Mouse (Mus musculus) hindlimb bud, embryonic 11.5 days (tissue): ENCODE data around the gene Olfr811.

Experiments used
- DNase-seq: peaks from one replicate; pipeline ENCODE4 v3.0.0-alpha.2; 2012; ENCODE audit warnings: low read depth, low spot score; ENCODE audit errors: extremely low spot score

Gene Olfr811

GRCm38 (mm10) chr10:129804296-129804695 lies at the start of gene Olfr811:
Olfr811 (minus strand) TSS chr10:129804396.
- no peak for DNase-seq

GRCm38 (mm10) chr10:129847343-129847742 lies 43.1 kb upstream of the Olfr811 start:
- DNase-seq = no peak

GRCm38 (mm10) chr10:129845994-129846393 lies 41.8 kb upstream of the Olfr811 start, which contains the start of gene Olfr812:
Olfr812 (minus strand) TSS chr10:129846094.
- no peak for DNase-seq

GRCm38 (mm10) chr10:129794817-129795216 lies 9.4 kb downstream of the Olfr811 start, which contains the start of gene Olfr810:
Olfr810 (minus strand) TSS chr10:129794917.
- DNase-seq = no peak

- no peak for DNase-seq
These were observed 26.1 kb downstream of the Olfr811 start for GRCm38 (mm10) chr10:129778123-129778522.

GRCm38 (mm10) chr10:129774338-129774737 lies 29.9 kb downstream of the Olfr811 start, which contains the start of gene Olfr809:
Olfr809 (plus strand) TSS chr10:129774638.
- no peak for DNase-seq

- no peak for DNase-seq
These were observed 39.0 kb downstream of the Olfr811 start, which contains the start of gene Olfr808 for GRCm38 (mm10) chr10:129765182-129765581. Olfr808 (plus strand) TSS chr10:129765482.

- DNase-seq = no peak
These were observed 46.5 kb downstream of the Olfr811 start, which contains the start of gene Olfr807 for GRCm38 (mm10) chr10:129757693-129758092. Olfr807 (minus strand) TSS chr10:129757793.
